Mouse (Mus musculus): ENCODE results near the gene Dlgap5. TPM values are rescaled to one million over a fixed set of nuclear protein-coding genes. Genes with fewer than 3 reads are reported as not detected.

The Dlgap5 gene
- polyA plus RNA-seq, 1 experiment from 2014 or later, result 57.9 TPM

GRCm38 (mm10) chr14:47366881-47367321, 51.3 kb downstream of the Dlgap5 start:
- 67% methylated on average over 7 of the region's 7 CpGs for WGBS
- no peak for ATAC-seq (ENCODE audit: insufficient number of reproducible peaks, insufficient read depth, low FRiP score, low TSS enrichment)
- no peak overlapping the region for H3K4me2 ChIP-seq (replicated peaks)

GRCm38 (mm10) chr14:47364742-47365449, 53.3 kb downstream of the Dlgap5 start:
- Histone ChIP-seq H3K9me3 (no peaks in the 10 kb centered on the region), H3K27ac (no peak overlapping the region), H3K36me3 (no peaks in the 10 kb centered on the region), H3K4me2 (replicated peaks) (peak overlapping the region; percentile 27; the same call in 1 of the 2 replicates), H3K4me1 (0 out of 2 replicates have a peak, but pooled peaks cover 8% of the 10 kb centered on the region), H3K4me3 (no peak overlapping the region), H3K9ac (no peak overlapping the region), H3K27me3 (no peaks in the 10 kb centered on the region)
- WGBS, result 42% methylated on average over 21 of the region's 21 CpGs
- ATAC-seq (ENCODE audit: insufficient number of reproducible peaks, insufficient read depth, low FRiP score, low TSS enrichment), result no peak

More at GRCm38 (mm10) chr14:47366881-47367321, 51.3 kb downstream of the Dlgap5 start:
- Histone ChIP-seq H3K9ac (no peak overlapping the region), H3K27ac (no peak overlapping the region), H3K9me3 (no peaks in the 10 kb centered on the region), H3K36me3 (no peaks in the 10 kb centered on the region), H3K27me3 (no peaks in the 10 kb centered on the region), H3K4me3 (no peak overlapping the region), H3K4me1 (0 out of 2 replicates have a peak, but pooled peaks cover 10% of the 10 kb centered on the region)

GRCm38 (mm10) chr14:47361899-47362298, 56.3 kb downstream of the Dlgap5 start:
- Histone ChIP-seq H3K27me3 (no peaks in the 10 kb centered on the region), H3K4me2 (replicated peaks) (no peak overlapping the region), H3K4me3 (no peak overlapping the region), H3K9ac (no peak overlapping the region), H3K36me3 (no peaks in the 10 kb centered on the region), H3K9me3 (no peaks in the 10 kb centered on the region), H3K27ac (no peak overlapping the region), H3K4me1 (0 out of 2 replicates have a peak, but pooled peaks cover 3% of the 10 kb centered on the region)
- no peak for ATAC-seq (ENCODE audit: insufficient number of reproducible peaks, insufficient read depth, low FRiP score, low TSS enrichment)
- 82% methylated on average over 9 of the region's 9 CpGs for WGBS

- H3K9ac ChIP-seq, result no peak overlapping the region
- H3K4me1 ChIP-seq, result 0 out of 2 replicates have a peak, but pooled peaks cover 3% of the 10 kb centered on the region
- H3K9me3 ChIP-seq, result no peaks in the 10 kb centered on the region
- no peak overlapping the region for H3K4me3 ChIP-seq
- H3K36me3 ChIP-seq, result no peaks in the 10 kb centered on the region
- no peak for ATAC-seq (ENCODE audit: insufficient number of reproducible peaks, insufficient read depth, low FRiP score, low TSS enrichment)
- WGBS, result 91% methylated on average over 2 of the region's 2 CpGs
- no peaks in the 10 kb centered on the region for H3K27me3 ChIP-seq
- H3K27ac ChIP-seq, result no peak overlapping the region
- no peak overlapping the region for H3K4me2 ChIP-seq (replicated peaks)
These were observed 56.8 kb downstream of the Dlgap5 start for GRCm38 (mm10) chr14:47361418-47361817.

GRCm38 (mm10) chr14:47359610-47360009, 58.6 kb downstream of the Dlgap5 start:
- WGBS, result 64% methylated on average over 3 of the region's 3 CpGs
- H3K27me3 ChIP-seq, result no peaks in the 10 kb centered on the region
- ATAC-seq (ENCODE audit: insufficient number of reproducible peaks, insufficient read depth, low FRiP score, low TSS enrichment), result no peak
- no peak overlapping the region for H3K4me2 ChIP-seq (replicated peaks)
- no peaks in the 10 kb centered on the region for H3K9me3 ChIP-seq
- H3K36me3 ChIP-seq, result no peaks in the 10 kb centered on the region
- H3K4me3 ChIP-seq, result no peak overlapping the region
- H3K27ac ChIP-seq, result no peak overlapping the region
- no peak overlapping the region for H3K9ac ChIP-seq
- H3K4me1 ChIP-seq, result no peaks in the 10 kb centered on the region

GRCm38 (mm10) chr14:47356622-47357021, 61.6 kb downstream of the Dlgap5 start:
- Histone ChIP-seq H3K9ac (no peak overlapping the region), H3K27ac (no peak overlapping the region), H3K4me3 (no peak overlapping the region), H3K36me3 (no peaks in the 10 kb centered on the region), H3K4me1 (no peaks in the 10 kb centered on the region), H3K27me3 (no peaks in the 10 kb centered on the region), H3K4me2 (replicated peaks) (no peak overlapping the region), H3K9me3 (no peaks in the 10 kb centered on the region)
- no peak for ATAC-seq (ENCODE audit: insufficient number of reproducible peaks, insufficient read depth, low FRiP score, low TSS enrichment)
- 66% methylated on average over 3 of the region's 3 CpGs for WGBS

GRCm38 (mm10) chr14:47354948-47355347, 63.3 kb downstream of the Dlgap5 start:
- ATAC-seq (ENCODE audit: insufficient number of reproducible peaks, insufficient read depth, low FRiP score, low TSS enrichment), result no peak
- no peaks in the 10 kb centered on the region for H3K36me3 ChIP-seq
- H3K27ac ChIP-seq, result no peak overlapping the region
- H3K9ac ChIP-seq, result no peak overlapping the region
- no peaks in the 10 kb centered on the region for H3K9me3 ChIP-seq
- H3K4me1 ChIP-seq, result no peaks in the 10 kb centered on the region
- no peak overlapping the region for H3K4me2 ChIP-seq (replicated peaks)
- H3K27me3 ChIP-seq, result no peaks in the 10 kb centered on the region
- 73% methylated on average over 5 of the region's 5 CpGs for WGBS
- H3K4me3 ChIP-seq, result no peak overlapping the region

- Histone ChIP-seq H3K36me3 (no peaks in the 10 kb centered on the region), H3K4me2 (replicated peaks) (no peak overlapping the region), H3K27ac (no peak overlapping the region), H3K9ac (no peak overlapping the region), H3K4me3 (no peak overlapping the region), H3K4me1 (no peaks in the 10 kb centered on the region), H3K9me3 (no peaks in the 10 kb centered on the region), H3K27me3 (no peaks in the 10 kb centered on the region)
- no peak for ATAC-seq (ENCODE audit: insufficient number of reproducible peaks, insufficient read depth, low FRiP score, low TSS enrichment)
- 67% methylated on average over 8 of the region's 8 CpGs for WGBS
These were observed 64.1 kb downstream of the Dlgap5 start for GRCm38 (mm10) chr14:47354111-47354577.

- Histone ChIP-seq H3K4me2 (replicated peaks) (no peak overlapping the region), H3K27me3 (no peaks in the 10 kb centered on the region), H3K4me3 (no peak overlapping the region), H3K9me3 (no peaks in the 10 kb centered on the region), H3K36me3 (no peaks in the 10 kb centered on the region), H3K9ac (no peak overlapping the region), H3K27ac (no peak overlapping the region), H3K4me1 (no peaks in the 10 kb centered on the region)
- WGBS, result 79% methylated on average over 4 of the region's 4 CpGs
- ATAC-seq (ENCODE audit: insufficient number of reproducible peaks, insufficient read depth, low FRiP score, low TSS enrichment), result no peak
These were observed 65.0 kb downstream of the Dlgap5 start for GRCm38 (mm10) chr14:47353240-47353639.

- no peaks in the 10 kb centered on the region for H3K9me3 ChIP-seq
- no peak overlapping the region for H3K4me3 ChIP-seq
- no peak overlapping the region for H3K4me2 ChIP-seq (replicated peaks)
- no peak overlapping the region for H3K9ac ChIP-seq
- H3K27me3 ChIP-seq, result no peaks in the 10 kb centered on the region
- ATAC-seq (ENCODE audit: insufficient number of reproducible peaks, insufficient read depth, low FRiP score, low TSS enrichment), result no peak
- H3K4me1 ChIP-seq, result no peaks in the 10 kb centered on the region
- no peaks in the 10 kb centered on the region for H3K36me3 ChIP-seq
- no peak overlapping the region for H3K27ac ChIP-seq
- WGBS, result 90% methylated on average over 10 of the region's 10 CpGs
These were observed 65.9 kb downstream of the Dlgap5 start for GRCm38 (mm10) chr14:47352272-47352671.

- no peak overlapping the region for H3K4me2 ChIP-seq (replicated peaks)
- H3K4me3 ChIP-seq, result no peak overlapping the region
- H3K27me3 ChIP-seq, result no peaks in the 10 kb centered on the region
- 91% methylated on average over 2 of the region's 2 CpGs for WGBS
- no peak overlapping the region for H3K27ac ChIP-seq
- ATAC-seq (ENCODE audit: insufficient number of reproducible peaks, insufficient read depth, low FRiP score, low TSS enrichment), result no peak
- no peaks in the 10 kb centered on the region for H3K36me3 ChIP-seq
- H3K9me3 ChIP-seq, result no peaks in the 10 kb centered on the region
- H3K9ac ChIP-seq, result no peak overlapping the region
- no peaks in the 10 kb centered on the region for H3K4me1 ChIP-seq
These were observed 67.2 kb downstream of the Dlgap5 start for GRCm38 (mm10) chr14:47350974-47351373.

GRCm38 (mm10) chr14:47346715-47347114, 71.5 kb downstream of the Dlgap5 start:
- no peaks in the 10 kb centered on the region for H3K27me3 ChIP-seq
- H3K27ac ChIP-seq, result no peak overlapping the region
- ATAC-seq (ENCODE audit: insufficient number of reproducible peaks, insufficient read depth, low FRiP score, low TSS enrichment), result no peak
- H3K4me1 ChIP-seq, result no peaks in the 10 kb centered on the region
- H3K9ac ChIP-seq, result no peak overlapping the region
- H3K4me3 ChIP-seq, result no peak overlapping the region
- H3K4me2 ChIP-seq (replicated peaks), result no peak overlapping the region
- 94% methylated on average over 1 of the region's 1 CpGs for WGBS
- no peaks in the 10 kb centered on the region for H3K9me3 ChIP-seq
- H3K36me3 ChIP-seq, result no peaks in the 10 kb centered on the region

Measured in embryonic facial prominence, embryonic 12.5 days (tissue).